Mouse (Mus musculus) layer of hippocampus, postnatal 10 days (tissue): ENCODE results near the gene Kif27. TPM values are rescaled to one million over a fixed set of nuclear protein-coding genes. Genes with fewer than 3 reads are reported as not detected.
"Not testable (repeated sequence)": the region's sequence is repeated elsewhere in the genome, so short reads cannot be mapped to it uniquely, and the experiment has no call there.

Experiments
- DNase-seq, 2 experiments: peaks; one replicate each; pipeline ENCODE4 v3.0.0; 2021; ENCODE audit warnings: low spot score in 2 of 2
- total RNA-seq, 2 experiments: library from RNA; stranded (reverse); gene quantifications; 2 replicates each; pipeline ENCODE4 v1.2.3; 2021

Kif27 gene
- total RNA-seq, 2 experiments from 2014 or later: 4.0 to 4.6 TPM

DNA sequence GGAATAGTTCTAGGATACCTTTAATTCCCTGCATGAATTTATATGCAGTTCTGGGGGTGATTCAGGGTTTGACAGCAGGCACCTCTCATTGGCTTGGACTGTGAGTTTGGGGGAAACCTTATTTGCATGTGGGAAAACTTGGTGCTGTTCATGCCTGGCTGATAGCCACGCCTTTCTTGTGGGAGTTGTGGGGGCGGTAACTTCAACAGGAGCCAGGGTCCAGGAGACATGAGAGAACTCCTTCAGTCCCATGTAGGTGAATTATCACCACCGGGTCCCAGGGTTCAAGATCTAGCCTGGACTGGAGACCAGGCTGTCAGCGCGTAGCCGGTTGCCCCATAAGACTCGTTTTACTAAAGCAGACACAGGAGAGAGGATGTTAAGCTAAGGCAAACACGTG is 6.3 kb upstream of the Kif27 start:
- not testable (repeated sequence) for DNase-seq

DNA sequence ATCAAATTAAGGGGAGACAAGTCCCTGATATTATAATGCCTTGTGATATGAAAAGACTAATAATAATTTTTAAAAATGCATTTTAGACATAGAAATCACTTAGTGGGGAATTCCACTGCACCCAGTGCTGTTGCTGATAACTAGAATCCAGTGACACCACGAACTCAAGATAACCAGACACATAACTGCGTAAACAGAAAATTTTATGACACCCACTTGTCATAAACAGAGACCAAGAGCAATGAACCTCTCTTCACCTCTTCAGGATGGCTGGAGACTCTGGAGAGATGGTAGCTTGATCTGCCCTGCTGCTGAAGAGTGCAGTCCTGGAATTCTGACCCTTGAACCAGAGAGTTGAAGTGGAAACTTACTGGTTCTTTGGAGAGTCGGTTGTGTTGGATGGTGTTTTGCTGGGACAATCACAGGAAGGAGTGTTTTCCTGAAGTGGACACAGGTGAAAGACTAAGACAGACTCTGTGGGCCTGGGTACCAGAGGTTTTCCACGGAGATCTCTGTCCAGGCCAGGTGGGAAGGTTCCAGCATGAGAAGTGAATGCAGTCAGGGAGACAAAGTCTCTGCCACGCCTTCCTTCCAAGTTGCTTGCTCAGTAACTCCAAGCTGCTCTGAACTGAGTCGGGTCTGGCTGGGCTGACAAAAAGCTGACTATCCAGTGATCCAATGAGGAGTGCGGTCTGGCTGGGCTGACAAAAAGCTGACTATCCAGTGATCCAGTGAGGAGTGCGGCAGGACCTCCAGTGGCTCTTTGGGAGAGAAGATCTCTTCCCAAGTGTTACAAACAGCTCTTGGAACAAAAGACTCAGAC is 5.6 kb upstream of the Kif27 start:
- DNase-seq: no peak

DNA sequence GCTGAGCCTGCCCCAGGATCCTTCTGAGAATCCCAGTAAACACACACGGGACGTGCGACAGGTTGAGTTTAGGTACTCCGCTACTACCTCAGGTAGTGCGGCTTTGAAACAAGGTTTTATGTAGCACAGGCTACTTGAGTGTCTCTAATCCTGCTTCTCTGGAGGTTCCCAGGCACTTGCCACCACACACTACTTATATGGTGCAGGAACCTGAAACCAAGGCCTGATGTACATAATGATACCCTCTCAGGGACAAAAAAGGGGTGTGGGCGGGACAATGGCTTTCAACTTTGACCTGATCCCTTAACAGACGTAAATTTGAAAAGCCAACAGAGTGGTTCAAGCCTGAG is 357 bp upstream of the Kif27 start:
- DNase-seq: no peak

DNA sequence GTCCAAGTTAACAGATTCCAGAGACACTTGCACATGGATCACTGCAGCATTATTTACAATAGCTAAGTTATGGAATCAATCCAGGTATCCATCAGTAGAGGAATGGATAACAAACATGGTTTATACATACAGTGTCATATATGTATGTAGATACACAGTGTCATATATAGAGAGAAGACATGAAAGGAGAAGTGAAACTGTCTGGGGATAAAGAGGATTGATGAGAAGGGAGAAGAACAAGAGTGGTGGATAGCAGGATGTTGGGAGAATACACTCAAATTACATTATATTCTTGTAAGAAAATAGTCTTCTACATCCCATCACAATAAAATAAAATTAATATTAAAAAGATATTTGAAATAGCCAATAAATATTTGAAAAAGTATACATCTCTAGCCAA is 5.9 kb downstream of the Kif27 start:
- no peak for DNase-seq

DNA sequence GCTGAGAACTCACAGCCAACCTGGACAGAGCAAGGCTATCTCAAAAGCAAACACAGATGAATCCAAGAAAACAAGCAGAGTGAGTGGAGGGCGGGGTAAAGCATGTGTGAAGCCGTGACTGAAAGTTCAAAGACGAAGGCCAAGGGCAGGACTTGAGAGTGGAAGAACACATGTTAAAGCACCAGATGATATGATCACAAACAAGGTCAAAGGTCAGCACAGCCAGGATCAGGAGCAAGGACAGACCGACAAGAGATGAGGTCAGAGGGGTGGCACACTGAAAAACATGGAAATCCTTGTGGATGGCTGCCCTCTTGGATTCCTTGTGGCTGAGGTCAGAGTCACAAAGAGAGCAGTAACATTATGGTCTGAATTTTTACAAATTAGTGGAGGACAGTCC is 8.3 kb downstream of the Kif27 start:
- no peak for DNase-seq

DNA sequence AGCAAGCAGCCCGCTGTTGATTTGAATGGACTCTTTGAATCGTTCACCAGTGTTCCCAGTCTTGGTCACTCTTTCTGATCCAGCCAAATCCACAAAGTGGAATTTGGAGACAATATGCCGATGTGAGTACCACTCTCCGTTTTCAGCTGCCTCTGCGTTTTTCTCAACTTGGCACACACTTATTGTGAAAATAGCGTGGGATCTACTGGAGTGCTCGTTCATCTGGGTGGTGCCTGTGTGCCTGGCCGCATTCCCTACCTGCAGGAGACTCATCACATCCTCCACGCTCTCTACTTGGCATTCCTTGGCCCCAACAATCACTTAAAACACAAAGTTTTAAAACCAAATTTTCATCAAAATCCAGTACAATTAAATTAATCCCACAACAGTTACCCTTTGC is 14.4 kb downstream of the Kif27 start:
- DNase-seq: no peak

DNA sequence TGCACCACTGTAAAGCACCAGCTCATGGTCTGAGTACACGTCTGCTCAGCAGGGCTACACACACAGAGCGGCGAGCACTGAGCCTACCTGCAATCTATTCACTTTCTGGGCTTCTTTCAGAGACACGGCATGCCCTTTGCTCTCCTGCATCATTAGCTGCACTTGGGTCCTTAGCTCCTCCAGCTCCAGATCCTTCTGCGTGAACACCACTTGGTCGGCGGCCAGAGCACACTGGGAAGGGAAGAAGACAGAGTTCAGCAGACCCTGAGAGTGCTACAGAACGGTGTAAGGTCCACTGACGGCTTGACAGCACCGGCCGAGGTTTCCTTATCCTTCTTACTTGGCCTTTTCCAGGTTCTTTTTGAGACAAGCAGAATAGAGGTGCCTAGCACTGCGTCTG is 21.5 kb downstream of the Kif27 start:
- DNase-seq: no peak

DNA sequence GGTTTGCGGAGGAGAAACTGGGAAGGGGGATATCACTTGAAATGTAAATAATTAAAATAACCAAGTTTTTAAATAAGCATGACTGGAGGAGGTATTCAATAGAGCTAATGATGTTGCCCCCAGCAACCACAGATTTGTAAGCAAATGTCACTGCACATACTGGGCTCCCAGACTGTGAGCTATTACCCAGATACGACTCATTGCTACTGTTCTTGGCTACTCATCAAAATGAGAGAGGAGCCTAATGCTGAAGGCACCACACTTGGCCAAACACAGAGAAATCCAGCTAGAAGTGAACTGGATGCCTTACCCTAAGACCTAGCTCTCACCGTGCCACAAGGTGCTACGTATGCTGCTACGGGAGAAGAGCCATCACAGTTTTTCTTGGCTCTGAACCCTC is 24.8 kb downstream of the Kif27 start:
- DNase-seq: no peak

DNA sequence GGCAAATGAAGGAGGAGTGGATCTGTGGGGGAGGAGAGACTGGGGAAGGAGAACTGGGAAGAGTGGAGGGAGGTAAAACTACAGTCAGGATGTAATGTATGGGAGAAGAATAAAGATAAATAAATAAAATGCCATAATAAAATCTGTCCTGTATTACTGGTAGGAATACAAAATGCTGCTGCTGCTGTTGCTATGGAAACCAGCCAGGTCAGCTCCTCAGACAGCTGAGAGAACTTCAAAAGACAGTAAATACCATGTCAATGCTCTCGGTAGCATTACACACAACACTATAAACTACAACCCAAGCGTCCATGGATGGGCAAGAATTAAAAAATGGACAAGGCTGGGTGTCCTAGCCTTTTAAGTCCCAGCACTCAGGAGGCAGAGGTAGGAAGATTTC is 41.2 kb downstream of the Kif27 start:
- DNase-seq: no peak

DNA sequence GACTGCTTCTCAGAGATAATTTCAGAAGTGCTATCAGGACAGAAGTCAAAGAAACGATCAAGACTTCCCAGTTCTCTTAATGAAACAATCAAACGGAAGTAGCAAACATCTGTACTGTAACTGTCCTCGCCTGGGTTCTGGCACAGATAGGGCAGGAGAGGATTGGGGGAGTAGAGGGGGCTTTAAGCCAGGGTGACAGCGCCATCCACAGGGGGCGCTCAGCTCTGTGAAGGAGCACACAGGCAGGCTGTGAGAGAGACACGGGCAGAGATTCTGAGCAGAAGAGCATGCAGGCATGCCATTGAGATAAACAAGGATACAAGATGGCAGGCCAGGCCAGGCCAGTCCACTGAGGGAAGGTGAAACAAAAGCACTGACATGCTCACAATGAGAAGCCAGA is 43.9 kb downstream of the Kif27 start:
- no peak for DNase-seq

DNA sequence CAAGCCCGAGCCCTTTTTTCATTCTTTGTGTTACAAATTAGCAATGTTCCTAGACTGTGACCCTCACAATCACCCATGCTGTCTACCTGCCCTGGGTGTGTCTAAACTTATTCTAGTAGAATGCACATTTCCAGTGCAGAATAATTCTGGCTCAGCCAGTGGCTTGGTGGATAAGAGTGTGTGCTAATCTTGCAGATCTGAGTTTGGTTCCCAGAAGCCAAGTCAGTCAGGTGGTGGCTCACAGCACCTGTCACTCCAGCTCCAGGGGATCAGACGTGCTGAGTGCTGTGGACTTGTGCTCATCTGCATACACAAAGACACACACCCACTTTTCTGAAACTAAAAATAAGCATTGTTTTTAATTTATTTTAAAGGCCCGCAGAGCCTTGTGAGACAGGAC is 45.2 kb downstream of the Kif27 start:
- no peak for DNase-seq

DNA sequence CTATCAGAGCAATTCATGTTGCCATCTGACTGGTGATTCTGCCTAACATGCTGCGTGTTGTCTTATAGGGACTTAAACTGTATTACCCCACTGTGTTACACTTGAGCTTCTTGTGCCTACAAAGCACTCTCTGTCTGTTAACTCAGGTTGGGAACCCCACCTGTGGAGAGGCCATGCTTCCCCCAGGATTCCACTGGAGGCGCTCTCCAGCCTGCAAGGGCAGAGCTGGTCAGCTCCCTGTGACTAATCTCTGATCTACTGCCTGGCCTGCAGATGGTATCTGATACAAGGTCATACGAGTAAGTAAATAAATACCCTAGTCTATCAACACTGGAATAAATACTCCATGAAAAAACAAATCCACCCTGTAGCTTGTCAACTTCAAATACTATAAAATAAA is 47.6 kb downstream of the Kif27 start:
- no peak for DNase-seq

DNA sequence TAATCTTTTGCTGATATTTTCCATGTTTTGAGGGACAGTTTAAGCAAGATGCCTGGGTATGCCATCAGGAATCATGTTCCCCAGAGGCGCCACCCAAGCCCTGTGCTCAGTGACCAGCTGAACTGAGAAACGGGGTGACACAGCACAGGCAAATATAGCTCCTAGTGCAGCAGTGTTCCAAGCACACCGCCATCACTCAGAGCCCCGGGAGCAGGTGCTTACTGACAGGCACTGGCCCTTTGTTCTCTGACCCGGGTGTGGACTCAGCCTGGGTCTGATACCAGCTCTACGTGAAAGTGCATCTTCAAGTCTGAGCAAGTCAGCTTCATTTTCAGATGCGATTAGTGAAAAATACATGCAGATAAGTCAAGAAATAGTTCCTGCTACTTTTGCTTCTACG is 49.4 kb downstream of the Kif27 start:
- no peak for DNase-seq

DNA sequence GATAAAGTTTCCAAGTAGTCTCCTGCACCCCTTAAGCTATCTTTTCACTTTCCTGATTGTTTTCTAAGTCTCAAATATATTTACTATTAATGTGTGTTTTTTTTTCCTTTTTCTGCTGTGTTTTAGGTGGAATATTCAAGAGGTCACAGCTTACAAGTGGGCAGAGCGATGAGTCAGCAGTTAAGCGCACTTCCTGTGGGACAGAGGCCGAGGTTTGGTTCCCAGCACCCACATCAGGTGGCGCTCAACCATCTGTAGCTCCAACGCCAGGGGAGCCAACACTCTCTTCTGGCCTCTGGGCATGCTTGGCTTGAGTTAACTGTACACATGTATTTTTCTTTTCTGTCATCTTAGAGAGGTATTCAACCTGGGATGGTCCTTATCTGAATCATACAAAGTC is 51.5 kb downstream of the Kif27 start:
- no peak for DNase-seq

DNA sequence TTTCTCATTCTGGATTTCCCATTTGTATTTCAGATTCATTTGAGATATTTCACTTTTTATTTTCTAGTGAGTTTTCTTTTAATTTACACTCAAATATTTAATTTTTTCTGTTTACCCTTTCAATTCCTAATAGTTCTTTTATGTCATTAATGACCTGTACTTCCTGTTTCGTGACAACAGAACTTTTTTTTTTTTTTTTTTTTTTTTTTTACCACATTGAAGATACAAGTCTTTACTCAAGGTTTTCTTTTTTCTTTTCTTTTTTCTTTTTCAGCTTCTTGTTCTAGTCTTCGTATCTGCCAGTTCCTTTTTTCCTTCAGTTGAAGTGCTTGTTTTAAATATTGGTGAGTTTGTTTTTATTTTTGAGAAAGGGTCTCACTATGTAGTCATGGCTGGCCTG is 53.7 kb downstream of the Kif27 start:
- DNase-seq: no peak

DNA sequence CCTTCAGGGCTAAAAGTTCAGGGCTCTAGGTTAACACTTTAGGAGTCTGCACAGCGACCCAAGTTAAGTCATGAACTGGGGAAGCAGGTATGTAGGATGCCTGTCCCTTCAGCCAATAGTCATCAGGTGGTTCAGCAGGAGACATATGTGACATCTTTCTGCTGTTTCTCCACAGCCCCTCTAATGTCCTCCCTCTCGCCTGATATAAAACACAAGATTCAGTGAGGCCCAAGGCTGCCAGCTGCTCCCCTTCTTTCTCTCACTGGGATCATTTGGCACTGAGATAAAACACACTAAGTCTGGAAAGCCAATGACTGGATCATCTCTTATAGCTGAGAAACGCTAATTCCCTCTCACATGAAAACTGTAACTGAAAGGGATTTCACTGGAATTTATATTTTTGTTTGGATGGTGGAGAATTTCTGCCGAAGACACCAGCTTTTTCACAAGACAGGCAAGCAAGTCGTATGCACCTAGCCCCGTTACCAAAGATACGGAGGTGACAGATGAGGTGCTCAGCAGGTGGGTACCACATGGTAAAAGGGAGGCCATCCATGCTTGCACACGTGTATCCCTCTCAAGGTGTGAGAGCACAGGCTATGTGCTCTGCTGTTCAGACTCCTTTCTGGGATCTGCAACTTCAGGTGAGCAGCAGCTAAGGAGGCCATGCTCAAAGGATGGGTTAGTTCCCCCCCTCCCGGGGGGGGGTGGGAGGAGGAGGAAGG is 56.3 kb downstream of the Kif27 start:
- no peak for DNase-seq

DNA sequence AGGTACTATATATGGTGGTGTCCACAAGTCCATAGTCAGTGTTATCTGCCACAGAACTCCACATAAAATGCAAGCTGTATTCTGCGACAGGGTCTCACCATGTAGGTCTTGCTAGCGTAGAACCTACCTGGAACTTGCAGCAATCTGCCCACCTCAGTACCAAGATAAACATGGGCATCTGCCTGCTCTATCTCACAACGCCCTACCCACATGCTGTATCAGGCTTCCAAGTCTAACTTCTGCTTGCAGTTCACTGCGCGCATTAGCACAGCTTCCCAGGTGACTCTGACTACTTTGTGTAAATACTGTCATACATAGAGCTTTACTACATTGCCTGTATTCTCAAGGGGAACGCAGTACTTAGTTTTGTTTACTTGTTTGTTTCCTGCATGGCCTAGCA is 57.0 kb downstream of the Kif27 start:
- DNase-seq: no peak

DNA sequence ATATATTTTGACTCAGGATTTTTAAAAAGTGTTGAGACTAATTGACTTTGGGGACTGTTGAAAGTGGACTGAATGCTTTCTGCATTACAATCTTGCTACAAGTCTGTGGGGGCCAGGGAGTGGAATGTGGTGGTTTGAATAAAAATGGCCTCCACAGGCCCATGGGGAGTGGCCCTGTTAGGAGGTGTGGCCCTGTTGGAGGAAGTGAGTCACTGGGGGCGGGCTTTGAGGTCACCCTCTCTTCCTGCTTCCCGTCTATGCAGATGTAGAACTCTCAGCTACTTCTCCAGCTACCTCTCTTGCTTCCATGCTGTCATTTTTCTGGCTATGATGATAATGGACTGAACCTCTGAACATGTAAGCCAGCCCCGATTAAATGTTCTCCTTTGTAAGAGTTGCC is 60.2 kb downstream of the Kif27 start:
- no peak for DNase-seq

DNA sequence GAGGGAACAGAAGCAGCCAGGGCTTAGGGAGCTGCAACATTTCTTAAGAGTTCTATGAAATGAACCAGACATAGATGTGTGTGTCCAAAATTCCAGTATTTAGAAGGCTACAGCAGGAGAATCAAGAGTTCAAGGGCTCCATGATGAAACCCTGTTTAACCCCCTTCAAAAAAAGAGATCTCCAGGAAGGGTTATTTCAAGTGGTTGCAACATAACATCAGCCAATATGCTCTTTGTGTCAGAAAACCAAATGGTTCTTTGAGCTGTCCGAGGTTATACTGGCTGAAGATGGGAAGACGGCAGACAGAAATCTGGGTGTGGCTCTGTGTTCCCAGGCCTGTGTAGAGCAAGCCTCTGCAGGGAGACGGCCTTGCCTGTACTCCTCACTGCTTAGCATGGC is 63.3 kb downstream of the Kif27 start:
- DNase-seq: no peak

DNA sequence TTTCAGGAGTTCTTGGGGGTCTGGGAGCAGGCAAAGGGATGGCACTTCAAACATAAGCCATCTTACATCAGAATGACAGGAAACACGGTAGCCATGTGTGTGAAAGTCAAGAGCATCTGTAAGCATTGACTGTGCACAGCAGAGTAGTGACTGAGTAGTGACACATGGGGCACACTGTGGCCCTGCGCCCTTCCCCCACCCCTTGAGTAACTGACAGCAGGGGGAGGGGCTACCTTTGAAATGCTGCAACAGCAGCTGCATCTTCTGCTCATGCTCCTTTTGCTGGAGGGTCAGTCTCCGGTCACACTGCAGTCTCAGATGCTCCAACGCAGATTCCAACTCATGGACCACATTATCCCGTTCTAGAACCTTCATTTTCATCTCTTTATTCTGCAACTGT is 66.1 kb downstream of the Kif27 start:
- no peak for DNase-seq

DNA sequence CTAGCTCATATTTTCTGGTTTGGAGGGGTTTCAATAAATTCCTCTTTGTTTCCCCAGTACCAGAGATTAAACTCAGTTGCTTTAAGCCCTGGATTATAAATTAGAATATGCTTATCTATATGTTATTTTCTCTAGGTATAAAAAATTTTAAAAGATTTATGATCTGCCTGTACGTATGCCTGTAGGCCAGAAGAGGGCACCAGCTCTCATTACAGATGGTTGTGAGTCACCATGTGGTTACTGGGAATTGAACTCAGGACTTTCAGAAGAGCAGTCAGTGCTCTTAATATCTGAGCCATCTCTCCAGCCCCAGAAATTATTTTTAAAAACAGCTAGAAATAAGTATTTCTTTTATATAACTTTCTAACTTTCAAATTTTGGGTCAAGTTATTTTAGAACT is 69.6 kb downstream of the Kif27 start:
- DNase-seq: no peak

DNA sequence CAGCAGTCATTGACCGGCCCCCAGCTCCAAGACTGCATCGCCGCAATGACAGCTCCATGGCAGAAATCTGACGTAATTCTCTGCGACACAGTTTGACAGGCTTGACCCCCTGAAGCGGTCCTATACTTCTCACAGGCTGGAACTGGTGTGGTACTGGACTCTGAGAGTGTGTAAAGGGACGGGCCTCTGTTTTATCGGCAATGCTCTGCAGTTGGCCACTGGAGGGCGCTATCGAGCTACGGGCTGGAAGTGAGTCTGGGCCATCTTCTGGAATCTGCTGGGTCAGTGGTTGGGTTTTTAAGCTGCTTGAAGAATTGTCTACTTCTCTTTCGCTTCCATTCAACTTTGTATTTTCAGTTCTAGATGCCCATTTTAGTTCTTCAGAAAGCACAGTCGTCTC is 71.1 kb downstream of the Kif27 start:
- DNase-seq: peak; percentile 90 to 92

DNA sequence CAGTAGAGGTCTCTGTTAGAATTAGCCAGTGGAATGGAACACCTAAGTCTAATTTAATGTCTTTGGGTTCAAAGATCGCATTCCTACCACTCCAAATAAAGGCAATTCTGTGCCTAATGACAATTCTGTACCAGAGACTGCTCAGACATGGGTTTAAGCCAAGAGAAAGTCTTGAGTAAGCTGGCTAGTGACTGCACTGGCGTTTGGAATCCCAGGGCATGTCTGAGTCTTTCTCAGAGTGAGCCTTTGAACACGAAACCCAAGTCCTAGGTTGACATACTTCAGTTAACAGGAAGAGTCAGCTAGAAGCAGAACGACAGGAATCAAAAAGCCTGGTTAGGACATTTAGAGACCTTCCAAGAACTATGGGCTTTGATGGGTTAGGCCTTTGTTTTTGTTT is 75.5 kb downstream of the Kif27 start:
- no peak for DNase-seq
